Mouse (Mus musculus) ES-Bruce4 (cell line): Measurements from ENCODE around the gene Bcl7b. TPM values are rescaled to one million over a fixed set of nuclear protein-coding genes. Genes with fewer than 3 reads are reported as not detected.

Experiments
- H3K27ac ChIP-seq: 2 replicates; pipeline ENCODE4 v1.5.1; 2012; ENCODE audit warnings: low read length, inconsistent platforms; ENCODE audit not compliant: insufficient read depth
- H3K27me3 ChIP-seq: 2 replicates; pipeline ENCODE4 v1.6.1; 2012; ENCODE audit warnings: mild to moderate bottlenecking, low read length, inconsistent platforms; ENCODE audit not compliant: control insufficient read depth, poor library complexity, insufficient read depth, severe bottlenecking
- H3K36me3 ChIP-seq: 2 replicates; pipeline ENCODE4 v1.6.1; 2012; ENCODE audit warnings: inconsistent platforms, mild to moderate bottlenecking, low read length, moderate library complexity; ENCODE audit not compliant: control insufficient read depth, poor library complexity, insufficient read depth, severe bottlenecking
- H3K4me1 ChIP-seq: one replicate; pipeline ENCODE4 v1.8.1; 2011; ENCODE audit warnings: low read length; ENCODE audit not compliant: control insufficient read depth, insufficient read depth
- H3K4me3 ChIP-seq: 2 replicates; pipeline ENCODE4 v1.5.1; 2011; ENCODE audit warnings: low read depth, mild to moderate bottlenecking, low read length
- H3K9ac ChIP-seq: 2 replicates; pipeline ENCODE4 v1.6.1; 2012; ENCODE audit warnings: low read depth, mild to moderate bottlenecking, inconsistent platforms; ENCODE audit not compliant: poor library complexity, severe bottlenecking
- H3K9me3 ChIP-seq: replicated peaks from 2 replicates; pipeline ENCODE4 v1.6.1; 2012; ENCODE audit warnings: mild to moderate bottlenecking, low read length, inconsistent platforms; ENCODE audit not compliant: control insufficient read depth, poor library complexity, insufficient read depth, severe bottlenecking
- CTCF ChIP-seq: IDR thresholded peaks from one replicate; pipeline ENCODE4 v1.8.1; 2011; ENCODE audit warnings: low read depth, low read length
- EP300 ChIP-seq: IDR thresholded peaks from 2 replicates; pipeline ENCODE4 v1.6.1; 2011; ENCODE audit warnings: low read depth, low read length; ENCODE audit not compliant: insufficient read depth
- POLR2A ChIP-seq: IDR thresholded peaks from one replicate; pipeline ENCODE4 v1.8.1; 2011; ENCODE audit warnings: low read length; ENCODE audit not compliant: insufficient read depth
- polyA plus RNA-seq: library from polyadenylated mRNA; stranded (reverse); fragments of >200 nt; gene quantifications from 2 replicates; pipeline ENCODE4 v1.2.4, GENCODE M21; 2011; ENCODE audit warnings: low read depth; ENCODE audit not compliant: missing spikeins, insufficient read depth, insufficient read length

Gene Bcl7b
- polyA plus RNA-seq, 1 experiment, result 19.5 TPM

DNA sequence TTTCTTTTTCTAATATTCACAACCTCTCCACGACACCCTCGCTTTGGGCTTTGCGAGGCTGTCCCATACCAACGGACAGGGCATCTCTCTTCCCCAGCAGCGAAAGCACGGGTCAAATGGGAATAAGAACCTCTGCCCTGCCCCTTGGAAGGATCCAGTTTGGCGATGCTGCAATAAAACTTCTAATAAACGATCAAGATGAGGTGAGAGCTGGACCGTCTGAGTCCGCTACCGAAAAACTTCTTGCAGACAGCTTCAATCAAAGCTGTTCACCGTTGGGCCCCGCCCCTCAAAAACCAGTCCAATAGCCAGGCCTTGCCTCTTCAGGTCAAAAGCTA is 19.4 kb upstream of the Bcl7b start:
- Histone ChIP-seq H3K9ac (peak overlapping the region; percentile 60), H3K9me3 (no peaks in the 10 kb centered on the region), H3K27me3 (no peaks in the 10 kb centered on the region), H3K4me1 (no peaks in the 10 kb centered on the region), H3K4me3 (peak overlapping the region; percentile 82), H3K36me3 (peaks cover 17% of the 10 kb centered on the region), H3K27ac (no peak overlapping the region)
- peak; percentile 81 for TF ChIP-seq POLR2A
- TF ChIP-seq CTCF, result no peak
- TF ChIP-seq EP300, result no peak

DNA sequence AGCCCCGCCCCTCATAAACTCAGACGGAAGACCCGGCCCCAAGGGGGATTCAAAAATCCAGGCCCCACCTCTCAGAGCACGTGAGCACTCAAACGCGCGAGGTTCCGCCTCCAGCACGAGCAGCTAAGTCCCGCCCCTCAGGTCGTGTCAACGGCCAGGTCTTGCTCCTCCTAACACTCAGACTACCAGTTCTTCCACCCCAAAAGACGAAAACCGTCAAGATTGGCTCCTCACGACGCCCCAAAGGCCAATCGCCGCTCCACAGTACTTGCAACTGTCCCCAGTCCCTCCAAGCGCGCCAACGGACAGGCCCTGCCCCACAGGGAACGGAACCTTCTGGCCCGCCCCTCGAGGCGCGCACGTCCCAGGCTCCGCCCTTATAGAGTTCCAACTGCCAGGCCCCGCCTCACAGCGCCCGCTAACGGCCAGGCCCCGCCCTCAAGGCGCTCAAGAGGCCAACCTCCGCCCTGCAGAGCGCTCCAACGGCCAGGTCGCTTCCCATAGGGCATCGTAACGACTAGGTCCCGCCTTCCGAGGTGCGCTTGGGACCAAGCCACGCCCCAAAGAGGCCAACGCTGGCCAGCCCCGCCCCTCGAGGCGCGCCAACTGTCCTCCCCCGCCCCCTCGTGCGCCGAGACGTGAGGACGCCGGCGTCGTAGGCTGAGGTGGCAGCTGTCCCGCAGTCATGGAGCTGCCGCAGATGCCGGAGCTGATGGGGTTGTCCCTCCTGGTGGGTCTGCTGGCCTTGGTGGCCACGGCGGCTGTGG is 18.8 kb upstream of the Bcl7b start, which contains the start of gene Tbl2:
Gene Tbl2, plus strand, starts transcription at position 605 of the 767 bp plus-strand sequence.
- H3K36me3 ChIP-seq, result peaks cover 20% of the 10 kb centered on the region
- TF ChIP-seq CTCF (no peak), POLR2A (peak; percentile 79), EP300 (0 out of 2 replicates have a peak, but pooled peaks have one; percentile 43)
- peak within 1 kb of the TSS; percentile 83 for H3K27ac ChIP-seq
- H3K9me3 ChIP-seq, result no peaks in the 10 kb centered on the region
- peak within 1 kb of the TSS; percentile 76 for H3K9ac ChIP-seq
- no peaks in the 10 kb centered on the region for H3K27me3 ChIP-seq
- H3K4me3 ChIP-seq, result peak within 1 kb of the TSS; percentile 91
- no peaks in the 10 kb centered on the region for H3K4me1 ChIP-seq

DNA sequence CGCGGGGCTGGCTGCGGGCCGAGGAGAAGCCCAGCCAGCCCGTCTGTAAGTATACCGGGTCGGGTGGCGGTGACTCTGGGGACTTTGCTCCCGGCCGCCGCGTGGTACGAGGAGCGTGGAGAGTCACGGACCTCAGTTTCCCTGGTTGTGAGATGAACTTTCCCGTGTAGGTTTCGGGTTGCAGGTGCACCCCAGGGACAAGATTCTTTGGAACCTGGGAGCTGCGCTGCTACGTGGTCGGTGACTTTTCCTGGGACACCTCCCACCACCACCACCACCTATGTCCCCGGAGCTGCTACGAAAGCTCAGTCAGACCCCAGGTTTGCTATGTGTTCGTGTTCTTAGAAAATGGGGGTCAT is 18.3 kb upstream of the Bcl7b start:
- H3K27me3 ChIP-seq, result no peaks in the 10 kb centered on the region
- no peak overlapping the region for H3K27ac ChIP-seq
- no peaks in the 10 kb centered on the region for H3K9me3 ChIP-seq
- H3K9ac ChIP-seq, result peak overlapping the region; percentile 76
- H3K36me3 ChIP-seq, result peaks cover 21% of the 10 kb centered on the region
- no peaks in the 10 kb centered on the region for H3K4me1 ChIP-seq
- no peak for TF ChIP-seq CTCF
- TF ChIP-seq POLR2A, result no peak
- no peak for TF ChIP-seq EP300
- H3K4me3 ChIP-seq, result peak overlapping the region; percentile 91

DNA sequence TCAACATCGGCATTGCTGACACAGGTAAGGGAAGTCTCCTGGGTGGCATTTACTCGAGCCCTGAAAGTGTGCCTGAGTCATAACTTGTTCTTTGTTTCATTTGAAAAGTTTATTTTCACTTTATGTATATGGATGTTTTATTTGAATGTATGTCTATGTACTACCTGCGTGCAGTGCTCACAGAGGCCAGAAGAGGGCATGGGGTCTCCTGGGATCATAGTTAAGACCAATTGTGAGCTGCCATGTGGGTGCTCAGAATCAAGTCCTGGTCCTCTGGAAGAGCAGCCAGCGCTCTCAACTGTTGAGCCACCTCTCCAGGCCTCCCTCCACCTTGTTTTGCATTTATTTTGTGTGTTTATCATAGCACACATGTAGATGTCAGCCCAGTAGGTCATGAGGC is 11.6 kb upstream of the Bcl7b start:
- Histone ChIP-seq H3K36me3 (peaks cover 68% of the 10 kb centered on the region), H3K9ac (no peak overlapping the region), H3K27ac (no peak overlapping the region), H3K4me1 (no peaks in the 10 kb centered on the region), H3K27me3 (no peaks in the 10 kb centered on the region), H3K4me3 (no peak overlapping the region), H3K9me3 (no peaks in the 10 kb centered on the region)
- no peak for TF ChIP-seq EP300
- TF ChIP-seq CTCF, result peak; percentile 31
- TF ChIP-seq POLR2A, result no peak

DNA sequence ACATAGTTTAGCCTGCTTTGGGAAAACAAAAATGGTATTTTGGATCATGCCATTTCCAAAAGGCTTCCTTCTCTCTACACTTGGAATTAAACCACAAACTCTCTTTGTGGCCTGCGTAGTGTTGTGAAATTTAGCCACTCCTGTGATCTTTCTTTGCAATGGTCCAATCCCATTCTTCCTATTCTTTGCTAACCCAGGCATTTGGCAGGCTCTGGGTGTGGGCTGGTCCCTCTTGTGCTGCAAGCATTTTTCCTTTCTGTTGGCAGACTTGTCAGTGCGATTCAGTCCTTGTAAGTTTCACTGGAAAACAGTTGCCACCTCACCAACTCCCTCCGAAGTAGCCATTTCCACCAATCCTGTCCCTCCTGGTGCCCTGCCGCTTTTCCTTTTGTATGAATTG is 6.9 kb upstream of the Bcl7b start:
- Histone ChIP-seq H3K27me3 (no peaks in the 10 kb centered on the region), H3K4me1 (no peaks in the 10 kb centered on the region), H3K27ac (no peak overlapping the region), H3K4me3 (no peak overlapping the region), H3K9me3 (no peaks in the 10 kb centered on the region), H3K36me3 (peaks cover 39% of the 10 kb centered on the region), H3K9ac (no peak overlapping the region)
- TF ChIP-seq CTCF (no peak), EP300 (no peak), POLR2A (no peak)

DNA sequence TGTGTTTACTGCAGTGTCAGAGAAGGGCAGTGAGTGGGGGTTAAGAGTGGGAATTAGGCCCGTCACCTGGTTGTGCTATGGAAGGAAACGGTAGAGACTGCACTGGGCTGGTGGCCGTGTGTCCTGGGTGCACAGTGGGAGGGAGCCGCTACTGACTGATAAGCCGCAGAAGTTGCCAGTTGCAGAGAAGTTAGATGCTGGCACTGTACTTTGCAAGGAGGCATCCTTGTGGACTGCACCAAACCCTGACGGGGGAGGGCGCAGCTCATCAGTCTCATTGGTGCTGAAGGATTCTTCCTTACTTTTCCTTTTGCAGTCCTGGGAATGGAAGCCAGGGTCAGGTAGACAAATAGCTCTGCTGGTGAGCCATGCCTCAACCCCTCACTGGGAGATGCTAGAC is 6.4 kb upstream of the Bcl7b start:
- TF ChIP-seq CTCF (no peak), EP300 (no peak), POLR2A (no peak)
- Histone ChIP-seq H3K9ac (no peak overlapping the region), H3K9me3 (no peaks in the 10 kb centered on the region), H3K4me1 (no peaks in the 10 kb centered on the region), H3K4me3 (no peak overlapping the region), H3K27me3 (no peaks in the 10 kb centered on the region), H3K36me3 (peaks cover 35% of the 10 kb centered on the region), H3K27ac (no peak overlapping the region)
